Mouse (Mus musculus) heart, postnatal 4 days (tissue): Measurements from ENCODE around the gene Zw10. TPM values are rescaled to one million over a fixed set of nuclear protein-coding genes. Genes with fewer than 3 reads are reported as not detected.

Experiments
- total RNA-seq, 2 experiments: library from RNA; stranded (reverse); gene quantifications; 2 replicates each; pipeline ENCODE4 v1.2.3; 2021

The Zw10 gene
- total RNA-seq, 2 experiments from 2014 or later = 13.4 to 15.7 TPM

Other genes with a start within 250 kb of the Zw10 start
- gene Zbtb16, start 219.4 kb upstream of the Zw10 start, total RNA-seq = 10 to 100 TPM; 24.0 to 24.7 TPM
- under 1 TPM; 0.14 to 0.59 TPM for gene Htr3a, start 144.5 kb upstream of the Zw10 start, total RNA-seq
- not detected for gene Htr3b, start 90.6 kb upstream of the Zw10 start, total RNA-seq
- 100 to 1,000 TPM; 198 to 205 TPM for gene Usp28, start 70.2 kb upstream of the Zw10 start, total RNA-seq
- gene Tmprss5, start 25.6 kb downstream of the Zw10 start, total RNA-seq = not detected
- gene Gm4894, start 194.9 kb downstream of the Zw10 start, total RNA-seq = not detected